24 mouse cellular contexts compared by ENCODE assay signal in genomic region chr7:66448786-66449540, GRCm38 (mm10). TPM values are rescaled to one million over a fixed set of nuclear protein-coding genes. Genes with fewer than 3 reads are reported as not detected.
A peak's percentile ranks its signal among the peaks of the same experiment; 100 is the strongest.
DNase-seq lines count a peak whose midpoint lies in the region; ATAC-seq and TF ChIP-seq lines count a peak whose summit lies in the region.
"Had no signal": no experiment of that assay in that cellular context is flagged by ENCODE, and none has a peak within 500 bp of the region (broad histone marks: within the 10 kb centered on the region; RNA-seq: fewer than 3 reads in every experiment).

No protein-coding gene starts in this region.

- no peaks in the 10 kb centered on the region for H3K36me3 ChIP-seq in hindbrain, embryonic 12.5 days
- H3K36me3 ChIP-seq in hindbrain, embryonic 11.5 days (ENCODE audit: control insufficient read depth, insufficient read depth, low read length), result no peaks in the 10 kb centered on the region
- H3K36me3 ChIP-seq in lung, embryonic 16.5 days (ENCODE audit: control insufficient read depth, insufficient read depth, low read length), result no peaks in the 10 kb centered on the region
- H3K36me3 ChIP-seq in liver, embryonic 13.5 days, result no peaks in the 10 kb centered on the region
- no peaks in the 10 kb centered on the region for H3K36me3 ChIP-seq in thymus, adult 2 months (ENCODE audit: control insufficient read depth, insufficient read depth, low read length)
- H3K36me3 ChIP-seq: embryonic facial prominence, embryonic 15.5 days; forebrain, embryonic 15.5 days; limb, embryonic 13.5 days; midbrain, embryonic 12.5 days had no signal

- no peak for DNase-seq in hindbrain, embryonic 11.5 days (ENCODE audit: low spot score)
- no peak for DNase-seq in lung, postnatal 4 days
- peak; percentile 20 for DNase-seq in adipocyte (ENCODE audit: low spot score)
- no peak for DNase-seq in liver, embryonic 13.5 days
- DNase-seq in thymus, adult 2 months, result no peak
- DNase-seq in cerebellum, postnatal 10 days, result no peak
- DNase-seq: adrenal gland, adult 2 months; cerebellum, adult 11-12 months; cerebellum, postnatal 36 days; embryo, embryonic 11 days; gastrocnemius, postnatal 14 days; heart, adult 2 months; kidney, adult 8-10 months; lung, postnatal 10 days; right cerebral cortex, postnatal 14 days; thymus, postnatal 14 days had no signal

- WGBS in hindbrain, embryonic 12.5 days, result 71% methylated on average over 15 of the region's 15 CpGs
- WGBS in hindbrain, embryonic 11.5 days, result 74% methylated on average over 15 of the region's 15 CpGs
- WGBS in lung, embryonic 16.5 days, result 60% methylated on average over 15 of the region's 15 CpGs
- 57% methylated on average over 15 of the region's 15 CpGs for WGBS in liver, embryonic 13.5 days (ENCODE audit: insufficient replicate concordance)
- WGBS in thymus, adult 2 months, result 89% methylated on average over 15 of the region's 15 CpGs

- H3K4me3 ChIP-seq in hindbrain, embryonic 12.5 days, result no peak overlapping the region
- H3K4me3 ChIP-seq in hindbrain, embryonic 11.5 days (ENCODE audit: low read depth, low read length), result no peak overlapping the region
- H3K4me3 ChIP-seq in lung, embryonic 16.5 days (ENCODE audit: low read length), result no peak overlapping the region
- H3K4me3 ChIP-seq in liver, embryonic 13.5 days (replicated peaks), result no peak overlapping the region; the same call in 1 of the 2 replicates
- no peak overlapping the region for H3K4me3 ChIP-seq in thymus, adult 2 months (ENCODE audit: control insufficient read depth, insufficient read depth, low read length)
- H3K4me3 ChIP-seq: heart, adult 2 months had no signal

- no peaks in the 10 kb centered on the region for H3K9me3 ChIP-seq in hindbrain, embryonic 12.5 days (replicated peaks)
- no peaks in the 10 kb centered on the region for H3K9me3 ChIP-seq in hindbrain, embryonic 11.5 days (ENCODE audit: control insufficient read depth, low read length)
- no peaks in the 10 kb centered on the region for H3K9me3 ChIP-seq in lung, embryonic 16.5 days (ENCODE audit: control insufficient read depth, low read length)
- H3K9me3 ChIP-seq in liver, embryonic 13.5 days (replicated peaks), result no peaks in the 10 kb centered on the region
- H3K9me3 ChIP-seq: embryonic facial prominence, embryonic 15.5 days; forebrain, embryonic 15.5 days; limb, embryonic 13.5 days; midbrain, embryonic 12.5 days had no signal

- no peak for TF ChIP-seq CTCF in thymus, adult 2 months (IDR thresholded peaks at IDR 0.05; ENCODE audit: borderline replicate concordance, control insufficient read depth, extremely low read depth, insufficient read depth, low read length, poor library complexity)

- TF ChIP-seq POLR2A in thymus, adult 2 months (IDR thresholded peaks at IDR 0.05; ENCODE audit: control insufficient read depth, extremely low read depth, insufficient read depth, low read length, poor library complexity), result no peak

- ATAC-seq in hindbrain, embryonic 12.5 days (ENCODE audit: low FRiP score), result no peak
- ATAC-seq in hindbrain, embryonic 11.5 days (ENCODE audit: low FRiP score), result no peak
- no peak for ATAC-seq in lung, embryonic 16.5 days (ENCODE audit: low read depth)
- no peak for ATAC-seq in liver, embryonic 13.5 days (ENCODE audit: low read depth)
- ATAC-seq: inflammation-experienced regulatory T-cells, adult 6 months had no signal

- no peak overlapping the region for H3K9ac ChIP-seq in hindbrain, embryonic 12.5 days
- H3K9ac ChIP-seq in hindbrain, embryonic 11.5 days (ENCODE audit: low read depth, low read length), result no peak overlapping the region
- no peak overlapping the region for H3K9ac ChIP-seq in lung, embryonic 16.5 days (ENCODE audit: low read length)
- no peak overlapping the region for H3K9ac ChIP-seq in liver, embryonic 13.5 days
- H3K9ac ChIP-seq: embryonic facial prominence, embryonic 15.5 days; forebrain, embryonic 15.5 days had no signal

- peaks cover 8% of the 10 kb centered on the region for H3K27me3 ChIP-seq in hindbrain, embryonic 12.5 days
- no peaks in the 10 kb centered on the region for H3K27me3 ChIP-seq in hindbrain, embryonic 11.5 days (ENCODE audit: control insufficient read depth, insufficient read depth, low read length)
- H3K27me3 ChIP-seq in lung, embryonic 16.5 days (ENCODE audit: control insufficient read depth, insufficient read depth, low read depth, low read length), result no peaks in the 10 kb centered on the region
- no peaks in the 10 kb centered on the region for H3K27me3 ChIP-seq in liver, embryonic 13.5 days
- H3K27me3 ChIP-seq in thymus, adult 2 months (ENCODE audit: control insufficient read depth, insufficient read depth, low read length), result no peaks in the 10 kb centered on the region
- H3K27me3 ChIP-seq: embryonic facial prominence, embryonic 15.5 days; forebrain, embryonic 15.5 days had no signal

- H3K4me2 ChIP-seq in hindbrain, embryonic 12.5 days (replicated peaks), result 0 out of 2 replicates have a peak overlapping the region, but pooled peaks have one; percentile 6
- H3K4me2 ChIP-seq in hindbrain, embryonic 11.5 days (replicated peaks; ENCODE audit: low read depth, low read length), result no peak overlapping the region
- H3K4me2 ChIP-seq in lung, embryonic 16.5 days (ENCODE audit: low read depth, low read length), result peak overlapping the region; percentile 21; the same call in 1 of the 2 replicates
- H3K4me2 ChIP-seq in liver, embryonic 13.5 days, result peak overlapping the region; percentile 25

- peaks cover 30% of the 10 kb centered on the region for H3K4me1 ChIP-seq in hindbrain, embryonic 12.5 days
- no peaks in the 10 kb centered on the region for H3K4me1 ChIP-seq in hindbrain, embryonic 11.5 days (replicated peaks; ENCODE audit: control insufficient read depth, insufficient read depth, low read length)
- peaks cover 12% of the 10 kb centered on the region for H3K4me1 ChIP-seq in lung, embryonic 16.5 days (replicated peaks; ENCODE audit: control insufficient read depth, insufficient read depth, low read length)
- peaks cover 3% of the 10 kb centered on the region; the same call in 1 of the 2 replicates for H3K4me1 ChIP-seq in liver, embryonic 13.5 days (replicated peaks)
- peaks cover 5% of the 10 kb centered on the region; the same call in 1 of the 2 replicates for H3K4me1 ChIP-seq in thymus, adult 2 months (replicated peaks; ENCODE audit: control insufficient read depth, insufficient read depth, low read length)

- H3K27ac ChIP-seq in hindbrain, embryonic 12.5 days, result no peak overlapping the region
- no peak overlapping the region for H3K27ac ChIP-seq in hindbrain, embryonic 11.5 days (ENCODE audit: low read depth, low read length)
- no peak overlapping the region for H3K27ac ChIP-seq in lung, embryonic 16.5 days (ENCODE audit: low read length)
- H3K27ac ChIP-seq in liver, embryonic 13.5 days, result no peak overlapping the region
- H3K27ac ChIP-seq in thymus, adult 2 months (ENCODE audit: control insufficient read depth, insufficient read depth, low read length), result no peak overlapping the region
- H3K27ac ChIP-seq: heart, adult 2 months; hindbrain, embryonic 14.5 days; limb, embryonic 13.5 days; midbrain, embryonic 12.5 days had no signal

RNA-seq across cellular contexts. Expression of gene Aldh1a3, which starts 21.6 kb away (rescaled TPM):
- polyA plus RNA-seq in hindbrain, embryonic 12.5 days (2016; fragmentation: Nextera tagmentation; extraction: Ambion mirVana), result 7.5 and 22.2 TPM in 2 replicates
- 1.3 and 4.2 TPM in 2 replicates for polyA plus RNA-seq in hindbrain, embryonic 11.5 days (2014; fragmentation: Nextera tagmentation; extraction: Ambion mirVana)
- polyA plus RNA-seq in lung, embryonic 16.5 days (2015; fragmentation: Nextera tagmentation; extraction: Ambion mirVana), result 1.5 and 1.7 TPM in 2 replicates
- polyA plus RNA-seq in liver, embryonic 13.5 days (2015; fragmentation: Nextera tagmentation; extraction: Ambion mirVana), result 1.3 and 1.5 TPM in 2 replicates
- polyA plus RNA-seq in thymus, adult 2 months (2012; rRNA removed), result 1.5 and 1.8 TPM in 2 replicates
